Comparison of ENCODE assay signal across 15 mouse cellular contexts in the genomic region with DNA sequence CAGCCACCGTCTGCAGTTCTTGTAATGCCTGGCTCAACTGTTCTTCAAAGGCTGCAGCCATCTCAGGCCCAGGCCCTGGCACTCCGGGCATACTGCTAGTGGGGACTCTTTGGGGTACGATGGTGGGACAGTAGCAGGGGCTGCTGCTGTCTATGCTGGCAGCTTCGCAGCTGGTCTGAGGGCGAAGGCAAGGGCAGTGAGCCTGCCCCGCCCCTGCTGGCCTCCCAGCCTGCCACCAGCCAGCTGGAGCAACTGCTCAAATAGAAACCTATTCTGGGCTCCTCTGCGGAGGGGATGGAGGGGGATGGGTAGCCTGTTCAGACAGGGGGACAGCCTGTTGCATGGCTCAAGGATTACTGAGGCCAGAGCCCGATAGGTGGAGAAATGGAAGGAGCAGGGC. TPM values are rescaled to one million over a fixed set of nuclear protein-coding genes. Genes with fewer than 3 reads are reported as not detected.
A peak's percentile ranks its signal among the peaks of the same experiment; 100 is the strongest.
DNase-seq lines count a peak whose midpoint lies in the region; ATAC-seq and TF ChIP-seq lines count a peak whose summit lies in the region.
"Had no signal": no experiment of that assay in that cellular context is flagged by ENCODE, and none has a peak within 500 bp of the region (broad histone marks: within the 10 kb centered on the region; RNA-seq: fewer than 3 reads in every experiment).

No protein-coding gene starts in this region.

- H3K4me3 ChIP-seq in midbrain, postnatal 0 days (ENCODE audit: low read depth, low read length): no peak overlapping the region
- no peak overlapping the region for H3K4me3 ChIP-seq in midbrain, embryonic 13.5 days (replicated peaks)
- peak overlapping the region; percentile 24 for H3K4me3 ChIP-seq in heart, embryonic 16.5 days (ENCODE audit: low read length)
- H3K4me3 ChIP-seq: embryonic facial prominence, embryonic 12.5 days; liver, embryonic 13.5 days; neural tube, embryonic 15.5 days had no signal

- no peaks in the 10 kb centered on the region for H3K27me3 ChIP-seq in midbrain, postnatal 0 days (ENCODE audit: insufficient read depth, low read length)
- H3K27me3 ChIP-seq in midbrain, embryonic 13.5 days: no peaks in the 10 kb centered on the region
- H3K27me3 ChIP-seq in heart, embryonic 16.5 days (ENCODE audit: control insufficient read depth, insufficient read depth, low read length): no peaks in the 10 kb centered on the region
- H3K27me3 ChIP-seq: embryonic facial prominence, embryonic 12.5 days; liver, embryonic 13.5 days; neural tube, embryonic 15.5 days had no signal

- no peaks in the 10 kb centered on the region for H3K36me3 ChIP-seq in midbrain, postnatal 0 days (ENCODE audit: insufficient read depth, low read length)
- peaks cover 41% of the 10 kb centered on the region for H3K36me3 ChIP-seq in midbrain, embryonic 13.5 days
- peaks cover 69% of the 10 kb centered on the region for H3K36me3 ChIP-seq in heart, embryonic 16.5 days (ENCODE audit: control insufficient read depth, insufficient read depth)
- H3K36me3 ChIP-seq: neural tube, embryonic 15.5 days had no signal

- H3K4me2 ChIP-seq in midbrain, postnatal 0 days (ENCODE audit: low read depth, low read length, poor library complexity, severe bottlenecking): no peak overlapping the region
- no peak overlapping the region for H3K4me2 ChIP-seq in midbrain, embryonic 13.5 days (replicated peaks)
- H3K4me2 ChIP-seq in heart, embryonic 16.5 days (ENCODE audit: low read depth, low read length): peak overlapping the region; percentile 57
- H3K4me2 ChIP-seq: embryonic facial prominence, embryonic 12.5 days; liver, embryonic 13.5 days; neural tube, embryonic 15.5 days had no signal

- ATAC-seq in midbrain, postnatal 0 days (ENCODE audit: low FRiP score): no peak
- no peak for ATAC-seq in midbrain, embryonic 13.5 days
- peak; percentile 82 for ATAC-seq in heart, embryonic 16.5 days (replicated peaks; ENCODE audit: extremely low read depth, insufficient read depth, low FRiP score)
- ATAC-seq: forebrain, embryonic 14.5 days had no signal

- no peak for TF ChIP-seq CTCF in midbrain, postnatal 0 days (IDR thresholded peaks at IDR 0.05)

- H3K9ac ChIP-seq in midbrain, postnatal 0 days (replicated peaks; ENCODE audit: low read length, poor library complexity, severe bottlenecking): no peak overlapping the region
- no peak overlapping the region for H3K9ac ChIP-seq in midbrain, embryonic 13.5 days (replicated peaks)
- peak overlapping the region; percentile 72 for H3K9ac ChIP-seq in heart, embryonic 16.5 days (ENCODE audit: low read length)
- H3K9ac ChIP-seq: embryonic facial prominence, embryonic 12.5 days; liver, embryonic 13.5 days; neural tube, embryonic 15.5 days had no signal

- no peaks in the 10 kb centered on the region for H3K9me3 ChIP-seq in midbrain, postnatal 0 days (ENCODE audit: low read length)
- H3K9me3 ChIP-seq in midbrain, embryonic 13.5 days: no peaks in the 10 kb centered on the region
- H3K9me3 ChIP-seq in heart, embryonic 16.5 days (replicated peaks; ENCODE audit: control insufficient read depth, low read length): no peaks in the 10 kb centered on the region
- H3K9me3 ChIP-seq: embryonic facial prominence, embryonic 12.5 days; liver, embryonic 13.5 days; neural tube, embryonic 15.5 days had no signal

- no peaks in the 10 kb centered on the region for H3K4me1 ChIP-seq in midbrain, postnatal 0 days (ENCODE audit: insufficient read depth, low read length)
- H3K4me1 ChIP-seq in midbrain, embryonic 13.5 days (replicated peaks): no peaks in the 10 kb centered on the region
- peaks cover 19% of the 10 kb centered on the region for H3K4me1 ChIP-seq in heart, embryonic 16.5 days (ENCODE audit: control insufficient read depth, insufficient read depth, low read length)
- H3K4me1 ChIP-seq: embryonic facial prominence, embryonic 12.5 days; liver, embryonic 13.5 days; neural tube, embryonic 15.5 days had no signal

- WGBS in midbrain, postnatal 0 days: 81% methylated on average over 8 of the region's 8 CpGs
- 73% methylated on average over 8 of the region's 8 CpGs for WGBS in midbrain, embryonic 13.5 days
- WGBS in heart, embryonic 16.5 days: 54% methylated on average over 8 of the region's 8 CpGs

- H3K27ac ChIP-seq in midbrain, postnatal 0 days (ENCODE audit: low read depth, low read length): no peak overlapping the region
- no peak overlapping the region for H3K27ac ChIP-seq in midbrain, embryonic 13.5 days
- H3K27ac ChIP-seq in heart, embryonic 16.5 days (ENCODE audit: low read length): peak overlapping the region; percentile 85
- H3K27ac ChIP-seq: embryonic facial prominence, embryonic 12.5 days; liver, embryonic 13.5 days; neural tube, embryonic 15.5 days had no signal

- DNase-seq in cerebellum, postnatal 25 days: peak; percentile 24 to 33
- DNase-seq in cerebellum, adult 11 months: no peak
- DNase-seq in midbrain, postnatal 0 days (ENCODE audit: low spot score): peak; percentile 28
- DNase-seq in right cerebral cortex, adult 2 months (ENCODE audit: low spot score in 2 of 2): no peak
- no peak for DNase-seq in adrenal gland, postnatal 14 days
- no peak for DNase-seq in ovary, postnatal 36 days (ENCODE audit: low spot score)
- DNase-seq: kidney, adult 11 months; liver, embryonic 13.5 days; right cerebral cortex, postnatal 25 days; thymus, postnatal 36 days had no signal

RNA-seq across cellular contexts. Expression of gene Smtn, which starts 12.6 kb away (rescaled TPM):
- 7.3 and 9.9 TPM in 2 replicates for total RNA-seq in midbrain, postnatal 0 days (2014; rRNA removed)
- 8.0 and 8.1 TPM in 2 replicates for polyA plus RNA-seq in midbrain, postnatal 0 days (2015; fragmentation: Nextera tagmentation; extraction: Ambion mirVana)
- polyA plus RNA-seq in midbrain, embryonic 13.5 days (2015; fragmentation: Nextera tagmentation; extraction: Ambion mirVana): 15.5 and 18.2 TPM in 2 replicates
- 93.9 and 104 TPM in 2 replicates for polyA plus RNA-seq in heart, embryonic 16.5 days (2015; fragmentation: Nextera tagmentation; extraction: Ambion mirVana)
- 56.2 and 69.1 TPM in 2 replicates for total RNA-seq in adrenal gland, postnatal 14 days (2021)

RNA-seq across cellular contexts. Expression of gene Selenom, which starts 13.3 kb away (rescaled TPM):
- total RNA-seq in midbrain, postnatal 0 days (2014; rRNA removed): 244 and 290 TPM in 2 replicates
- 298 and 349 TPM in 2 replicates for polyA plus RNA-seq in midbrain, postnatal 0 days (2015; fragmentation: Nextera tagmentation; extraction: Ambion mirVana)
- polyA plus RNA-seq in midbrain, embryonic 13.5 days (2015; fragmentation: Nextera tagmentation; extraction: Ambion mirVana): 30.3 and 32.0 TPM in 2 replicates
- polyA plus RNA-seq in heart, embryonic 16.5 days (2015; fragmentation: Nextera tagmentation; extraction: Ambion mirVana): 119 and 126 TPM in 2 replicates
- total RNA-seq in adrenal gland, postnatal 14 days (2021): 33.6 and 33.8 TPM in 2 replicates

RNA-seq across cellular contexts. Expression of gene Inpp5j, which starts 23.1 kb away (rescaled TPM):
- total RNA-seq in midbrain, postnatal 0 days (2014; rRNA removed): 10.5 and 10.6 TPM in 2 replicates
- 17.3 and 19.3 TPM in 2 replicates for polyA plus RNA-seq in midbrain, postnatal 0 days (2015; fragmentation: Nextera tagmentation; extraction: Ambion mirVana)
- polyA plus RNA-seq in midbrain, embryonic 13.5 days (2015; fragmentation: Nextera tagmentation; extraction: Ambion mirVana): 1.4 and 1.7 TPM in 2 replicates
- polyA plus RNA-seq in heart, embryonic 16.5 days (2015; fragmentation: Nextera tagmentation; extraction: Ambion mirVana): 10.9 and 12.1 TPM in 2 replicates
- 0.75 and 0.82 TPM in 2 replicates for total RNA-seq in adrenal gland, postnatal 14 days (2021)

RNA-seq across cellular contexts. Expression of gene Pla2g3, which starts 39.7 kb away (rescaled TPM):
- 27.4 and 33.1 TPM in 2 replicates for total RNA-seq in midbrain, postnatal 0 days (2014; rRNA removed)
- 15.4 and 20.1 TPM in 2 replicates for polyA plus RNA-seq in midbrain, postnatal 0 days (2015; fragmentation: Nextera tagmentation; extraction: Ambion mirVana)
- polyA plus RNA-seq in midbrain, embryonic 13.5 days (2015; fragmentation: Nextera tagmentation; extraction: Ambion mirVana): 0.52 and 0.67 TPM in 2 replicates
- 0.20 and 0.22 TPM in 2 replicates for polyA plus RNA-seq in heart, embryonic 16.5 days (2015; fragmentation: Nextera tagmentation; extraction: Ambion mirVana)
- total RNA-seq in adrenal gland, postnatal 14 days (2021): 0.15 and 0.19 TPM in 2 replicates

Comparison
In these comparisons a context has a peak if more than half of its experiments do, and no peak if none do; other contexts are left out.
1. DNase-seq: peak in cerebellum, postnatal 25 days (2 of 2) and midbrain, postnatal 0 days (single experiment); none in cerebellum, adult 11 months (single experiment), right cerebral cortex, adult 2 months (0 of 2), adrenal gland, postnatal 14 days (single experiment) and ovary, postnatal 36 days (single experiment).